Mouse (Mus musculus) layer of hippocampus, postnatal 14 days (tissue): Measurements from ENCODE around the gene Tifa. TPM values are rescaled to one million over a fixed set of nuclear protein-coding genes. Genes with fewer than 3 reads are reported as not detected.
"Not testable (repeated sequence)": the region's sequence is repeated elsewhere in the genome, so short reads cannot be mapped to it uniquely, and the experiment has no call there.

Experiments used
- DNase-seq, 2 experiments: peaks; one replicate each; pipeline ENCODE4 v3.0.0; 2021 to 2022; ENCODE audit warnings: low spot score in 2 of 2, mixed read lengths in 1 of 2
- total RNA-seq, 2 experiments: library from RNA; stranded (reverse); gene quantifications; 2 replicates each; pipeline ENCODE4 v1.2.3; 2021

Tifa gene
- total RNA-seq, 2 experiments from 2014 or later = 4.2 to 5.0 TPM

DNA sequence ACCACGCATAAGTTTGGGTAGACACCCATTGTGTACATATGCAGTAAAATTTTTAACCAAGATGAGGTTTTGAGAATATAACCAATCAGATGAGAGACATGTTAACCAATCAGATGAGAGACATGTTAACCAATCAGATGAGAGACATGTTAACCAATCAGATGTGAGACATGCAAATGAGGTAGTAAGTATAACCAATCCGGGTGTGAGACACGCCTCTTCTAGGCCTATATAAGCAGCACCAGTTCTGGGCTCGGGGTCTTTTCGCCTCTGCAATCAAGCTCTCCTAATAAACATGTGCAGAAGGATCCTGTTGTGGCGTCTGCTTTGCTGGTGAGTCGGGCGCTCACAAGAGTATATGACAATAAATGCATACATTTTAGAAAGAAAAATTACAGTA is 5.9 kb upstream of the Tifa start:
- not testable (repeated sequence) for DNase-seq

DNA sequence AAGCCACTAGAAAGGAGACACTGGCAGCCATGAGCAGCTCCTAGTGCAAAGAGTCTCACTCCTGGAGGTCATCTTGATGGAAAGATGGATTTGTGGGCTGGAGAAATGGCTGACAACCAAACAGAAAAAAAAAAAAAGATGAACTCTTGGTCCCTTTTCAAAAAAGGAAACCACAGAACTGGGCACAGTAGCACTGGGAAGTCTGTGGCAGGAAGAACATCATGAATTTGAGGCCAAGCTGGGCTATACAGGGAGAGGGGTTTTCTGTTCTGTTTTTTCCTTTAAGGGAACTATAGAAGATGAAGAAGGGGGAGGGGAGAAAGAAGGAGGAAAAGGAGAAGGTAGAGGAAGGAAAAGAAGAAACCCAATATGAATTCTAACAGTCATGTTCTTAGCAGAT is 2.6 kb upstream of the Tifa start:
- DNase-seq = no peak

DNA sequence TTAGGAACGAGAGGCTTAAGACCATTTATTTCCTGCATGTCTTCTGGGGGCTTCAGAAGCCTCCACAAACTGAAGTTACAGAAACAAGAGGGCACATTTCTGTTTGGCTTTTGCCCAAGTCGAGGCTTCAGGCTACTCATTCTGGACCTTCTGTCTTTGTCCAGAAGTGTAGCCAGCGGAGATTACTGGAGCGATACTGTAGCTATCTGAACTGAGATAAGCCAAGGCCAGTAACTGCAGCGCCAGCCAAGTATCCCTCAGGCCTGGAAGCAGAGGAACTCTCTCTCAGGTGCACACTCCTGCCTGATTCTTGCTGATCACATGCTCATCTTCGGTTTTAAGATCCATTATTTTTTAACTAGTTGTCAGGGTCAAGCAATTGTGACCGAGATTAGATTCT is 1.6 kb upstream of the Tifa start:
- DNase-seq = no peak

DNA sequence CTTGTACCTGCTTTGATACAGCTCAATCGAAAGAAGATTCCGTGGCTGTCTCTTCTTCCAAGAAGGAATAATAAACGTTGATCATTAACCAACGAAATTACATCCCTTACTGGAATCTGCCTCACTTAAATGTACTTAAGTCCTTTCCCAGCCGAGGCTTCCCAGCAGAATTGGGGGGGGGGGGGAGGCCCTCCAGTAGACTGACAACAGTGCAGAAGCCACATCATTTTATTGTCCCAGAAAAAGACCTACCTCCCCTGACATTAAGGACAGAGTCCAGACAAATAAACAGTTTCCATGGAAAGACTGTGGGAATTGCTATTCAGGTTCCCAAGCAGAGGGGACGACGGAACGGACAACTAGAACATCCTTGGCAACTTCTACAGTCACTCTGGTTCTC is 686 bp upstream of the Tifa start:
- no peak for DNase-seq

DNA sequence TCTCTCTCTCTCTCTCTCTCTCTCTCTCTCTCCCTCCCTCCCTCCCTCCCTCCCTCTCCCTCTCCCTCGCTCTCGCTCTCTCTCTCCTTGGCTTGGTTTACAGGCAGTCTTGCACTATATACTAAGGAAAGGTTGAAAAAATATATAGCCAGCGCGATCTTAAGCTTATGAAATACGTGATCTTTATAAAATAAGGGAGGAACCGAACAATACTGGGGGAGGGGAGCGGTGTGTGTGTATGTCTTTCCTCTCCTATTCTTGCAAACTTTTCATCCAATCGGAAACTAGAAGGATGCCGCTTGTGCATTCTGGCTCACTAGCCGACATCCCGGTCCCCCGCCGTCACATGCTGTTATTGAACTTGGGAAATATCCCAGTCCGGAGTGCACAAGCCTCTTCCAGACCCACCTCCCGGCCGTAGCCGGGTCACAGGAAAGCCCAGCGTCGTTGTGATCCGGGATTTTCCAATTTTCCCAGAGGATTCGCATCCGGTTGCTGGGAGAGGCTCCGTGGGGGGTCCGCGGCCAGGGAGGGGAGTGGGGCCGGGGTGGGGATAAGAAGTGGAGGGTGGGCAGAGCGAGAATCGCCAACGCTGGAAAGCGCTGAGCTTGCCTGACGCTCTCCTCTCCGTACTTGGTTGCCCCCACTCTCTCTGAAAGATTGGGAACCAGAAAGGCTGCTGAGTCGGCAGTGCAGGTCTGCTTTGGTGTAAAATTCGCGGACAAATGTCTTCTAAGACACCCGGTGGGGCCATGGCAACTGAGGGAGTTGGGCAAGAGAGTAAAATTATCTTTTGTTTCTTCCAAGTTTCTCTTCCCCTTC is 840 bp downstream of the Tifa start:
- DNase-seq = peak in 1 of 2 experiments; percentile 25

DNA sequence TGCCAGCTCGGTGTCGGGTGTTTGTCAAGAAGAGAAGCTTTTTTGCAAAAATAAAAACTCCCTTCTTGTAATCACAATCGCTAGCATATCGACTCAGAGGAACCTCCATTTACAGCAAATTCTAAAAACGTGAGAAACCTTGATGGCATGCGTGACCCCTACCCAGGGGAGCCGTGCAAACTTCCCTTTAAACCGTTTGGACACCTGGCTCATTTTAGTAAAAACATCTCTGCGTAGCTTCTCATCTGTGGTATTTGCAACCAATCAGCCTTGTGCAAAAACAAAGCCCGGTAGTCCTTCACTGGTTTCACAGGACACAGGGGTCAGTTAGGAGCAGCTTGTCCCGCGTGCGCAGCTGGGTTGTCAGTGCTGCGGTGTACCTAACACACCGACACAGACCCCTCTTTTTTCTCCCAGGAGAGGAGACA is 1.5 kb downstream of the Tifa start:
- DNase-seq = no peak

DNA sequence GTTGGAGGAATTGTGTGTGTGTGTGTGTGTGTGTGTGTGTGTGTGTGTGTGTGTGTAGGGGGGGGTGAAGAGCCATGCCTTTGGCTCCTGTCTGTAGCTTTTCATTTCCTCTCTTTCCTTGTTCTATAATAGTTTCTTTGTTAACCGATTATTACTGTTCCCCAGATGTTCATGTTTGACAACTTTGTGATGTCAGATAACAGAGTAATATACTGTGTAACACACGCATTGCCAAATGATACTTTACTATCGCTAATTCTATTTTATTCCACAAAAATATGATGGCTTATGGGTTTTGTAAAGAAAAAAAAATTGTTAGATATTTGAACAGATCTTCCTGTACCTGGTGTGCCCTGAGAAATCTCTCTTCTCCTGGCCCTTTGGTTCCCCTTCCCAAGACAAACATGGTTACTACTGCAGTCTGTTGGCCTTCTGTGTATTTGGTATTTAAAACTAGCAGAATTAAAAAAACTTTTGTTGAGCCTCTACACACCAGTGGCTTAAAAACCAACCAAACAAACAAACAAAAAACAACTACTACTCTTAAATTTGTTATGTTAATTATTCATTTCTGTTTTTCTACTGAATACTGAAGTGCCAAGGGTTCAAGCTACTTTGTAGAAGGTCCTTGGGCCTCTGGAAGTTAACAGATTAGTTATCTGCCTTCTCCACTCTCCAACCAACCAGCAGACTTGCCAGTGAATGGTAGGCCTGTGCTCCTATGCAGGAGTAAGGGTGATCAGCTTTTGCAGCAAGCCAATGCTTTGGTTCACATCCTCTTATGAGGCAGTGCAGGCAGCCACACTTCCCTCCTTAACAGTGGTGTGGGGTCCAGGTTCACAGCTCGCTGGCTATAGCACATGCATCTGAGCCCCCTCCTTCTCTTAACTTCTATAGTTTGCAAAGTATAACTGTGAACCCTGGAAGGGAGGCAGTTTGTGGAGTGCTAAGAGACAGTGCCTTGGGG is 2.3 kb downstream of the Tifa start:
- DNase-seq = no peak

DNA sequence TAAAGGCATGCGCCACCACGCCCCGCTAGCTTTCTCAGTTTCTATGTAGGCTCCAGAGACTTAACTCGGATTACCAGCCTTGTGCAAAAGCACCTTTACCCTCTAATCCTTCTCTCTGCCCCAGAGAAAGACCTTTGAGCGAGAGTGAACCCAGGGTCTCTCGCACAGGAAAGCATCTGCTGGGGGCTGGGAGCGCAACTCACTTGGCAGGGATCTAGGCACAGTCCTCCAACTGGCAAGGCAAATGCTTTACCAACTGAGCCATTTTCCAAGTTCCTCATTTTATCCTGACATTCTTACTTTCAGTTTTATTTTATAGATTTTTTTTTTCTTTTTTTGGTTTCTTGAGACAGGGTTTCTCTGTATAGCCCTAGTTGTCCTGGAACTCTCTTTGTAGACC is 3.4 kb downstream of the Tifa start:
- no peak for DNase-seq

DNA sequence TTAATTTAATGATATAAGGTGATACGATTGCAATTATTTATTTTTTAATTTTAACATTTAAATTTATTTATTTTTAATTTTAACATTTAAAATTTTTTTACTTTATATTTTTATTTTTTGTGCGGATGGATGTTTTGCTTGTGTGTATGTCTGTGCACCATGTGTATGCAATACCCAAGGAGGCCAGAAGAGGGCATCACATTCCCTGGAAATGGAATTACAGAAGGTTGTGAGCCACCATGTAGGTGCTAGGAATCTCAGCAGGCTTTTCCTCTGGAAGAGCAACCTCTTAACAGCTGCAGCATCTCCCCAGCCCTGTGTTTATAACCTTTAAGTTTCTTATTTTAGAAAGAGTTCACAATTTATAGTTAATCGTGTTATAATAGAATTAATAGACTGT is 6.2 kb downstream of the Tifa start:
- no peak for DNase-seq

DNA sequence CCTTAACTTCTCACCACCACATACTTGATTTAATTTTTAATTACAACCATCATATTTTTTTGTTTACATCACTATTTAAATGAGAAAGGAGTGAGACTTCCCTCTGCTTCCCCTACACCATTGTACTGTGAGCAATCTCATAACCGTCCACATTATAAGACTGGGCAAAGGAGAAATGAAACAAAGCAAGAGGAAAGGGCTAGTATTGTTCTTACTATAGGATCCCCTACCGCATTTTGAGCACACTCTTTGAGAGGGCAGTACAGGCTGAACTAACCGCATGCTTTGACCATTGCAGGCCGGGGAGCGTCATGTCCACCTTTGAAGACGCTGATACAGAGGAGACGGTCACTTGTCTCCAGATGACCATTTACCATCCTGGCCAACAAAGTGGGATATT is 6.7 kb downstream of the Tifa start:
- DNase-seq = no peak

DNA sequence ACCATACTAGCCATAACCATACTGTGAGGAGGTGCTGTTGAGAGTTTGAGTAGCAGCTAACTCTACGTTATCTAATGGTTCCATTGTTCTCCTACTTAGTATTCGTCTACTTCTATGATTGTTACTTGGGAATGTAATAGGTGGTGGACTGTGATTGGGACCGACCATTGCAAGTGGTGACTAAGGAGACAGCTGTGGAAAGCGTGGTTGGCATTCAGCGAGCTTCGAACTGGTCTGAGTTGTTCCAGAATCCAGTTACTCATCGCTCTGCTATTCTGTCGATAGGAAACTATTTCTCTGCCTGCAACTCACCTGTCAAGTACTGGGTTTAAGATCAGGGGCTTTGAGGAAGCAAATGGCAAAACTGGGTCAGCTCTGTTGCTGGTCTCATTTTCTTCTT is 11.6 kb downstream of the Tifa start:
- DNase-seq = no peak

DNA sequence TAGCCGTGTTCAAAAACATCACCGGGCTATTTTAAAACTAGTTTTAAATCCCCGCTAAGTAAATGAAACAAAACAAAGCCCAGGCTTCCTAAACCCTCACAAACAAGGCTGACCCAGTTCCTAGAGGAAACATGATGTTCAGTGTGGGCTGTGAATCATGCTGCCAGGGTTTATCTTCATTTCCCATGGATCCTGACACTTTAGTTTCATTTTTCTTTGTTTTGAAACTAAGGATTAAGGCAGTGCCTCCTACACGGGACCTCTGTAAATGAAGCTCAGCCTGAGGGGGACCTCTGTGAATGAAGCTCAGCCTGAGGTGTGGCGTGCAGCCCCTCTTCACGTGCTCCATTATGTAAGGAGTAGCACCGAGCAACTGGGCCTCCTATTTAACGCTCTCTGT is 13.2 kb downstream of the Tifa start:
- no peak for DNase-seq

DNA sequence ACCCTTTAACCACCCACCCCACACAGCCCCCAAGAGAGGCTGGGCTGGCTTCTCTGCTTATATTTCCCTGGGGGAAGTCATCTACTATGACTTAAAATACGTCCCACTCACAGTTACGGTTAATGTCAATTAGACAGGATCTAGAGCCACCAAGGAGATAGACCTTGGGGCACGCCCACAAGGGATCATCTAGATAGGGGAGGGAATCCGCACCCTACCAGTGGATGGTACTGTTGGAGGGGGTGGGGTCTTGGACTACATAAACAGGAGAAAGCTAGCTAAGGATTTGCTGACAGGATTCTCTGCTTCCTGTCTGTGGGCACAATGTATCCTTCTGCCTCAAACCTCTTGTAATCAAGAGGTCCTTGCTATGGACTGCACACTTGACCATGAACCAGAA is 14.8 kb downstream of the Tifa start:
- DNase-seq = no peak

DNA sequence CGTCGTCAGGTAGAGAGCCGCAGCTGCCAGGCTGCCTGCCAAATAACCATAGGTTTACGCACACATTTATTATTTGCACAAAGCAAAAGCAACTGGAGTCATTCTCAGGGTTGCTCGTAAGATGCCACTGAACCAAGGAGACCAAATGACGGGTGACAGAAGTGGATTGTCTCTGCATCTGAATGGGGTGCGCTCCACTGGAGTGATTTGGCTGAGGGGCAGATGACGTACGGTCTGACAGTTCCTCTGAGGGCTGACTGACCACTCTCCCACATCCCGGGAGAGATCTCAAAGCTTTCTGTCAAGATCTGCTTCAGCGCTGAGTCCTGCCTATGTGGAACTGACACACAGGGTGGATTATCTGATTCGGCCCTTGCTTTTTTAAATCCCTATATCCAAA is 15.5 kb downstream of the Tifa start:
- no peak for DNase-seq

DNA sequence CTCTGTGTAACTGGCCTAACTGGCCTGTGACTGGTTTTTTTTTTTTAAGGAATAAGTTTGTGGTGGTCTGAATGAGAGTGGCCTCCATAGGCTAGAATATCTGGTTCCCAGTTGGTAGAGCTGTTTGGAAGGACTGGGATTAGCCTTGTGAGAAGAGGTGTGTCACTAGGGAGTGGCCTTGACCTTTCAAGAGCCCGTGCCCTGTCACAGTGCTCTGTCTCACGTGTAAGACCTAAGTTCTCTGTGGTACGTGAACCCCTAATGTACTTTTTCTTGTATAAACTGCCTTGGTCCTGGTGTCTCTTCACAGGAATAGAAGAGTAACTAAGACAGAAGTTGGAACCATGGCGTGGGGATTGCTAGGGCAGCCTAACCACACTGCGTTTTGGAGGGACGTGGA is 16.4 kb downstream of the Tifa start:
- DNase-seq = no peak

DNA sequence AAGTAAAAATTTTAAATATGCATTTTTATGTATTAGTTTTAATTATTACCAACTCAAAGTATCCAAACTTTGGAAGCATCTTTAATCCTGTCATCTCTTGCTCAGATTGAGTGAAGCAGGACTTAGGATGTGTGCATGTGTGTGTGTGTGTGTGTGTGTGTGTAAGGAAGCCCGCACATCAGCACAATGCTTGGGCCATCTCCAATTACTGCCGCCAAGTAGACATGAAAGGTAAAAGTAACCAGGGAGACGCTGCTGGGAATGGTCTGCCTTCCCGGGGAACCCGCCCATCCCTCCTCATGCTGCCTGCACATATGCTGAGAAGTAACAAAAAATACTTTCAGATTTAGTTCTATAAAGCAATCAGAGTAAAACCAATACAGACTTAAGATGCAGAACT is 18.2 kb downstream of the Tifa start:
- no peak for DNase-seq

DNA sequence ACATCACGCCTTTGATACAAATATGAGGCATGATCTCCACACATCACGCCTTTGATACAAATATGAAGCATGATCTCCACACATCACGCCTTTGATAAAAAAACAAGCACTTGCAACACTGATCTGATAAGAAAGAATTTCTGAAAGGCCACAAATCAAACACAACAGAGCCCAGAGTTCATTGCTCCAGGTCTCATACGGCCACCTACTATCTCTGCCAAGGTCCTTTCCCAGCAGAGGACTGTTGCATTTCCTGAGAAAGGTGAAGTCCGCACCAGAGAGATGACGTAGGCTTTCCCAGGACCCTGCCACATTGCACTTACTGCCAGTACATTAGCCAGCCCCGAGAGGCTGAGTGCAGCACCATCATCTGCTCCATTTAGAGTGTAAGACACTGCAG is 19.5 kb downstream of the Tifa start:
- DNase-seq = no peak

DNA sequence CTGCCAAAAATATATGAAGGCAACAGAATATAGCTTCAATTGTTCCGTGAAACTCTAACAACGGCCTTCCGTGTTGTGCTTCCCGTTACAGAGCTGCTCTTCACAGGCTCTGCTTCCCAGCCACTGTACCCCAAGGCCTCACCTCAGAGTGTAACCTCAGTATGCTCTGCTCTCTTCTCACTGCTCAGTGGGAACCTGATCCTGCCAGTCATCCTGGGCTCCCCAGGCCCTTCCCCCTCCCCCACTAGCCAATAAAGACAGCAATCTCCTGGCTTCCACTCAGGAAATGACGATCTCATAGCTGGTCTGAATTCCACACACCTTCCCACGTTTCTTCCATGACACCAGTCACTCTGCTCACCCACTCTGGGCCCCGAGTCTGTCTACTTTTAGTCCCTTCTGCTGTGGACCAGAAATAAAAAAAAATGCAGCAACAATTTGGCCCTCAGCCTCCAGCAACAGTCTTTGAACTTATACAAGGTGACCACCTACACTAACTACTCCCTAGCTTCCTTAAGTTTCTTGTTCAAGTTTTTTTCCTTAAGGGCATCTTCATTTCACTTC is 27.6 kb downstream of the Tifa start:
- DNase-seq = no peak

DNA sequence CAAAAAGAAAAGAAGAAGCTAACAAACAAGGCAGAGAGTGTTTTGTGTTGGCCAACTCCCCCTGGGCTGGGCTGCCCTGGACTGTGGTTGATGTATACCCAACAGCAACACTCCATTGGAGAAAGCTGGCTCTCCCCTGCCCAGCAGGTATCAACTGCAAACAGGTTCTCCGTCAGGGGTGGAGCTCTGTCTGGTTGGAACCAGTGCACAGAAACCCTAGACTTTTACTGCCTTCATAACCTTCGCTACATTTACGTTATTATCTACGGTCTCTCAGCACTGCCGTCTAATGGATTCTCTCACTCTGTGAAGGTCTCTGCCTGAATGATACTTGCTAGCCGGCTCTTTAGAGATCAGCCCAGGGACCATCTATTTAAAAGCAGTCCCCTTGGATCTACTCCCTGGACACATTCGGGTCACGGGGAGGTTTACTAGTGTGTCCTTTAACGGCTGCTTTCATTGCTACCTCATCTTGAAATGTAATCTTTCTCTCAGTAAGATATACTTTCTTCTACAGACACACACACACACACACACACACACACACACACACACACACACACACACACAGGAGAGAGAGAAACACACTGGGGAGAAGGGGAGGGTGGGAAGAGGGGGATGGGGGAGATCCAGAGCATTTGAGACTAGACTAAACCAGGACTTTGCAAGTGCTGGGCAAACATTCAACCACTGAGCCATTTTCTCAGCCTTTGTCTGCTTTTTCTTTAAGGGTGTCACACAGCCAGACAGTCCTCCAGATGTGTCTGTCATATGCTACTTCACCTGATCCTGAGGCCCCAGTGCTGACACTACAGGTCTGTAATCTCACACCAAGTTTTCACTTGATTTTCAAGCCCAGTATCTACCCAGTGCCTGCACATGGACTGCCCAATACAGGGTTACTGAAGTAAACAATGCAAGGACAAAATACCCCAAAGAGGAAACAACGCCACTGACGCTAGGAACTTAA is 29.4 kb downstream of the Tifa start:
- DNase-seq = no peak

DNA sequence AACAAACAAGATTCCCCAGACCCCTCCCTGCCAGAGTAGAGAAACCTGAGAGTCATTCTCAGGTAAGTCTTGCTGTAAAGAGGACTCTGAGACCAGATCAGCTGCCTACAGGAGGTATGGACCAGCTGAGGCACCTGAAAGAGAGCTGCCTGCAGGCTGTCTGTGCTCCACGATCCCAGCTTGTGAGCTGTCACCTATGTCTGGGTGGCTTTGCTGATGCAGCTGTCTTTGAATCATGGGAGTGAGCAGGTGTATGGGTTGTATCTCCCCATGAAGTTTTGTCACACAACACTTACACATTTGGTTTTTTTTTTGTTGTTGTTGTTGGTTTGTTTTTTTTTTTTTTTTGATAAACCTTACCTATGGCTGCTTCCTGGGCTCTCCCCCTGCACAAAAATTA is 30.8 kb downstream of the Tifa start:
- DNase-seq = no peak

DNA sequence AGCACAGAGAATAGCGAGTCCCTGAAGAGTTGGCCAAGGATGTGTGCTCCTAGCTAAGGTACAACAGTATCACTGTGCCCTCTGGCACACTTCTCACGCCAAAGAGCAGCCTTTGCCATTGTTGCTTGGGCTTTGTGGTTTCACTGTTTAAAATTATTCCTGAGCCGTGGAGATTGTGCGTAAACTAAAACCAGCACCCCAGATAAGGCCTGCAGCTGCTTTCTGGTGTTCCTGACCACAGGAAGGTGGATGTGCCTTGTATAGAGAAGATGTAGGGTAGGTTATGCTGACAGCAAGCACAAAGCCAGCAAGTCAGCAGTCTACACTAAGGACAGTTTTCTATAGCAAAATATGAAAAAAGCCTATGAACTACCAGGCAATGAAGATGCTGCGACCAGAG is 31.6 kb downstream of the Tifa start:
- no peak for DNase-seq
